Mouse (Mus musculus): ENCODE results near the gene Med12l. TPM values are rescaled to one million over a fixed set of nuclear protein-coding genes. Genes with fewer than 3 reads are reported as not detected.

Gene Med12l
- polyA plus RNA-seq, 1 experiment from 2014 or later: 2.3 TPM

DNA sequence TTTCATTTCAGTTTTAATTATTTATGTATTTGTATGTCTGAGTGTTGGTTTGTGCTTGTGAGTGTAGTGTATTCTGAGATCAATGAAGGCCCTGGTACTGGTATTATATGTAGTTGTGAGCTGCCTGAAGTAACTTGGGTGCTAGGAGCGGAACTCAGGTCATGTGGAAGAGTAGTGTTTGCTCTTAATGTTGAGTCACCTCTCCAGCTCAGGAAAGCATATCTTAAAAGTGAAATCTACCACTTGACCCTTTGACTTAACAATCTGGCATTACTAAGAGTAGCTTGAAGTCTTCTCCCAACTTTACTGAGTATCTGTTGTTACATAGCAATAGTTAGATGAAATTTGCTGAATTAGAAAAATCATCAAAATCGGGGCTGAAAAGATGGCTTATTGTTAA, 299.9 kb downstream of the Med12l start:
- Histone ChIP-seq H3K4me2 (ENCODE audit: low read depth, low read length) (no peak overlapping the region), H3K4me1 (ENCODE audit: control insufficient read depth, insufficient read depth, low read length) (no peaks in the 10 kb centered on the region), H3K9ac (ENCODE audit: low read length) (no peak overlapping the region), H3K27me3 (ENCODE audit: control insufficient read depth, insufficient read depth, low read length) (no peaks in the 10 kb centered on the region), H3K4me3 (ENCODE audit: low read length) (no peak overlapping the region), H3K36me3 (ENCODE audit: control insufficient read depth, insufficient read depth) (no peaks in the 10 kb centered on the region), H3K27ac (ENCODE audit: low read length) (no peak overlapping the region), H3K9me3 (replicated peaks; ENCODE audit: control insufficient read depth, low read length) (no peaks in the 10 kb centered on the region)
- WGBS: 92% methylated on average over 2 of the region's 2 CpGs
- ATAC-seq (replicated peaks; ENCODE audit: extremely low read depth, insufficient read depth, low FRiP score): no peak

- no peaks in the 10 kb centered on the region for H3K4me1 ChIP-seq (ENCODE audit: control insufficient read depth, insufficient read depth, low read length)
- no peak overlapping the region for H3K4me2 ChIP-seq (ENCODE audit: low read depth, low read length)
- H3K27me3 ChIP-seq (ENCODE audit: control insufficient read depth, insufficient read depth, low read length): no peaks in the 10 kb centered on the region
- H3K4me3 ChIP-seq (ENCODE audit: low read length): no peak overlapping the region
- H3K27ac ChIP-seq (ENCODE audit: low read length): no peak overlapping the region
- ATAC-seq (replicated peaks; ENCODE audit: extremely low read depth, insufficient read depth, low FRiP score): no peak
- no peaks in the 10 kb centered on the region for H3K9me3 ChIP-seq (replicated peaks; ENCODE audit: control insufficient read depth, low read length)
- WGBS: 78% methylated on average over 10 of the region's 10 CpGs
- no peak overlapping the region for H3K9ac ChIP-seq (ENCODE audit: low read length)
- 0 out of 2 replicates have a peak, but pooled peaks cover 2% of the 10 kb centered on the region for H3K36me3 ChIP-seq (ENCODE audit: control insufficient read depth, insufficient read depth)
Measured at GRCm38 (mm10) chr3:59312610-59313009, 307.0 kb downstream of the Med12l start.

DNA sequence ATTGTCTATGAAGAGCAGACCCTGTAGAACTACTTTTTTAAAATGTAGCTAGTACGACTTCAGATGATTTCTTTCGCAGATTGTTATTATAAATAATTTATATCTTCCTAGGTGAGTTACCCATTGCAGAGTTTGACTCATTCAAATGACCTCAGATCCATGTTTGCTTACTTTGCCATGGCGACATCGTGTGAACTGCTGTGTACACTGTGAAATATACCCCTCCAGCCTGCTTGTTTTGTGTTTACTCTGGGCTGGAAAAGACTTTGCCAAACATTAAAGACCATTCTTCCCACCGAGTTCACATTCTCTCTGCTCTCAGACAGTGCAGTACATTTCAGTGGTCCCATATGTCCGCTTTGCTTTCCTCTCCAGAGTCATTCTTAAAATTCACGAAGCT, 310.5 kb downstream of the Med12l start:
- ATAC-seq (replicated peaks; ENCODE audit: extremely low read depth, insufficient read depth, low FRiP score): no peak
- Histone ChIP-seq H3K4me3 (ENCODE audit: low read length) (no peak overlapping the region), H3K4me1 (ENCODE audit: control insufficient read depth, insufficient read depth, low read length) (no peaks in the 10 kb centered on the region), H3K9ac (ENCODE audit: low read length) (no peak overlapping the region), H3K36me3 (ENCODE audit: control insufficient read depth, insufficient read depth) (peaks cover 15% of the 10 kb centered on the region), H3K9me3 (replicated peaks; ENCODE audit: control insufficient read depth, low read length) (no peaks in the 10 kb centered on the region), H3K27ac (ENCODE audit: low read length) (no peak overlapping the region), H3K27me3 (ENCODE audit: control insufficient read depth, insufficient read depth, low read length) (no peaks in the 10 kb centered on the region), H3K4me2 (ENCODE audit: low read depth, low read length) (no peak overlapping the region)
- 86% methylated on average over 7 of the region's 7 CpGs for WGBS

DNA sequence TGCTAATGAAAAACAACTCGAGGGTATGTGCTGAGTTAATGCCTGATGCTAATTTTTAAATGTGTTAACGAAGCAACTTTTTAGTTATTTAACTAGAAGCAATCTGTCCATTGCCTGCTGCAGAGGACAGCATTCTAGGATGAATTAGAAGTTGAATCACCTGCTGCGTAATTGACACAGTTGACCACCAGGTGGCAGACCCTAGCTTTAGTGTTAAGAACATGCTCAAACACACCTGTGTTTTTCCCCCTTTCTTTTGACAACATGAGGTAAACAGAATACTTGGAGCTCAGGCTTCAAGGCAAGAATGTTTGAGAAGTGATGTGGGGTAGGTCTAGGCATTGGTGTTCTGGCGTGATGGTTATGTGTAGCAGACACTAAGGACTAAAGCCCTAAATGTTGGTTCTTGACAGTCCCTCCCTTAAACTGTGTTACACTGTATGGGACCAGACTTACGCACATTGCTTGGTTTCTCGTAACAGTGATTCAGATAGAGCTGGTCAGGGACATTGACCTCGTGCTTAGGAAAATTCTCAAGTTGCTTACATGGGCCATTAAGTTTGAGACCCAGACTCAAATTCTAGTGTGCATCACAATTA, 315.8 kb downstream of the Med12l start:
- Histone ChIP-seq H3K27ac (ENCODE audit: low read length) (no peak overlapping the region), H3K9ac (ENCODE audit: low read length) (no peak overlapping the region), H3K9me3 (replicated peaks; ENCODE audit: control insufficient read depth, low read length) (no peaks in the 10 kb centered on the region), H3K27me3 (ENCODE audit: control insufficient read depth, insufficient read depth, low read length) (no peaks in the 10 kb centered on the region), H3K4me2 (ENCODE audit: low read depth, low read length) (no peak overlapping the region), H3K36me3 (ENCODE audit: control insufficient read depth, insufficient read depth) (peaks cover 13% of the 10 kb centered on the region), H3K4me1 (ENCODE audit: control insufficient read depth, insufficient read depth, low read length) (no peaks in the 10 kb centered on the region), H3K4me3 (ENCODE audit: low read length) (no peak overlapping the region)
- ATAC-seq (replicated peaks; ENCODE audit: extremely low read depth, insufficient read depth, low FRiP score): no peak
- 41% methylated on average over 7 of the region's 7 CpGs for WGBS

DNA sequence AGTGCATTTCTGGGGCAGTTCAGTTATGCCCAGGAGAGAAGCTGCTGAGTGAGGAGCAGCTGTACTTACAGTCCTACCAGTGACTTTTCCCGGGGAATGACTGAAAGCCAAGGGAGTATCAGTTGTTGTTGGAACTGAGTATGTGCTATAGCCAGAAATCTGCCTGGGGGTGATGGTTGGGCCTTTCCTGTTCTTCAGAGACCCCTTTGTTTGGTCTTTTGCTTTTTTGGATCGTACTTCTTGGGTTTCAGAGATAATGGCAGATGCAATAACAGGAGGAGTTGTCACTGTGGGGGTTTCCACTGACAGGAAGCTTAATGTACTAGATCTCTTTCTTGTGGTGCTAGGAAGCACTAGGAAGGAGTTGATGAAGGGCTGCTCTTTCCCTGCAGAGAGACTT, 322.9 kb downstream of the Med12l start:
- Histone ChIP-seq H3K4me3 (ENCODE audit: low read length) (no peak overlapping the region), H3K9ac (ENCODE audit: low read length) (no peak overlapping the region), H3K9me3 (replicated peaks; ENCODE audit: control insufficient read depth, low read length) (no peaks in the 10 kb centered on the region), H3K36me3 (ENCODE audit: control insufficient read depth, insufficient read depth) (peaks cover 9% of the 10 kb centered on the region), H3K27ac (ENCODE audit: low read length) (no peak overlapping the region), H3K4me1 (ENCODE audit: control insufficient read depth, insufficient read depth, low read length) (no peaks in the 10 kb centered on the region), H3K4me2 (ENCODE audit: low read depth, low read length) (no peak overlapping the region), H3K27me3 (ENCODE audit: control insufficient read depth, insufficient read depth, low read length) (no peaks in the 10 kb centered on the region)
- 67% methylated on average over 2 of the region's 2 CpGs for WGBS
- ATAC-seq (replicated peaks; ENCODE audit: extremely low read depth, insufficient read depth, low FRiP score): no peak

- Histone ChIP-seq H3K36me3 (ENCODE audit: control insufficient read depth, insufficient read depth) (no peaks in the 10 kb centered on the region), H3K27ac (ENCODE audit: low read length) (no peak overlapping the region), H3K4me1 (ENCODE audit: control insufficient read depth, insufficient read depth, low read length) (no peaks in the 10 kb centered on the region), H3K4me2 (ENCODE audit: low read depth, low read length) (peak overlapping the region; percentile 9; the same call in 1 of the 2 replicates), H3K4me3 (ENCODE audit: low read length) (no peak overlapping the region), H3K9ac (ENCODE audit: low read length) (no peak overlapping the region), H3K9me3 (replicated peaks; ENCODE audit: control insufficient read depth, low read length) (no peaks in the 10 kb centered on the region), H3K27me3 (ENCODE audit: control insufficient read depth, insufficient read depth, low read length) (no peaks in the 10 kb centered on the region)
- WGBS: 74% methylated on average over 11 of the region's 11 CpGs
- ATAC-seq (replicated peaks; ENCODE audit: extremely low read depth, insufficient read depth, low FRiP score): no peak
Measured at GRCm38 (mm10) chr3:59341647-59342427, 336.2 kb downstream of the Med12l start.

DNA sequence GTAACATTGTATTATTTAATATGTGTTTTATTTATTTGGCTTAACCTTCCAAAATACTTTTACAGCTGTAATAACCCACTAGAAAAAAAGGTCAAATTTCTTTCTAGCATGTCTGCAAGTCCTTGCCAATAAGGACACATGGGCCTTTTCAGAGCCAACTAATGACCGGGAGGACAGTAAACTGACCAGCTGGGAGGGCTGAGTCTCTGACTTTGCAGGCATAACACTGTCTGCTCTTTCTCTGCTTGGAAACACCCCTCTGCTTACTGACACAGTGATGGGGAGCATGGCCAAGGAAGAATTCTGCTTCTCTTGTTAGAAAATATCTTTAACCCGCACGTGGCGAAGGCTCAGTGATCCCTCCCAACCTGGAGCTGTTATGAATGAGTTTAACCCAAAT, 337.4 kb downstream of the Med12l start:
- peak overlapping the region; percentile 79 for H3K4me2 ChIP-seq (ENCODE audit: low read depth, low read length)
- H3K4me1 ChIP-seq (ENCODE audit: control insufficient read depth, insufficient read depth, low read length): no peaks in the 10 kb centered on the region
- no peak overlapping the region for H3K9ac ChIP-seq (ENCODE audit: low read length)
- 55% methylated on average over 4 of the region's 4 CpGs for WGBS
- no peaks in the 10 kb centered on the region for H3K9me3 ChIP-seq (replicated peaks; ENCODE audit: control insufficient read depth, low read length)
- H3K36me3 ChIP-seq (ENCODE audit: control insufficient read depth, insufficient read depth): no peaks in the 10 kb centered on the region
- ATAC-seq (replicated peaks; ENCODE audit: extremely low read depth, insufficient read depth, low FRiP score): no peak
- H3K27ac ChIP-seq (ENCODE audit: low read length): no peak overlapping the region
- H3K4me3 ChIP-seq (ENCODE audit: low read length): peak overlapping the region; percentile 82
- H3K27me3 ChIP-seq (ENCODE audit: control insufficient read depth, insufficient read depth, low read length): no peaks in the 10 kb centered on the region

GRCm38 (mm10) chr3:59344065-59344905, 338.7 kb downstream of the Med12l start, which contains the start of gene Igsf10:
Igsf10 (minus strand) TSS chr3:59344394.
- peak within 1 kb of the TSS; percentile 53; the same call in 1 of the 2 replicates for H3K27ac ChIP-seq (ENCODE audit: low read length)
- no peaks in the 10 kb centered on the region for H3K27me3 ChIP-seq (ENCODE audit: control insufficient read depth, insufficient read depth, low read length)
- H3K36me3 ChIP-seq (ENCODE audit: control insufficient read depth, insufficient read depth): no peaks in the 10 kb centered on the region
- H3K4me2 ChIP-seq (ENCODE audit: low read depth, low read length): peak within 1 kb of the TSS; percentile 79
- peak within 1 kb of the TSS; percentile 82 for H3K4me3 ChIP-seq (ENCODE audit: low read length)
- H3K4me1 ChIP-seq (ENCODE audit: control insufficient read depth, insufficient read depth, low read length): no peaks in the 10 kb centered on the region
- ATAC-seq (replicated peaks; ENCODE audit: extremely low read depth, insufficient read depth, low FRiP score): peak; percentile 75
- H3K9me3 ChIP-seq (replicated peaks; ENCODE audit: control insufficient read depth, low read length): no peaks in the 10 kb centered on the region
- WGBS: 3% methylated on average over 23 of the region's 23 CpGs
- peak within 1 kb of the TSS; percentile 79 for H3K9ac ChIP-seq (ENCODE audit: low read length)

- ATAC-seq (replicated peaks; ENCODE audit: extremely low read depth, insufficient read depth, low FRiP score): no peak
- Histone ChIP-seq H3K9me3 (replicated peaks; ENCODE audit: control insufficient read depth, low read length) (no peaks in the 10 kb centered on the region), H3K9ac (ENCODE audit: low read length) (no peak overlapping the region), H3K4me1 (ENCODE audit: control insufficient read depth, insufficient read depth, low read length) (no peaks in the 10 kb centered on the region), H3K27ac (ENCODE audit: low read length) (no peak overlapping the region), H3K4me3 (ENCODE audit: low read length) (no peak overlapping the region), H3K27me3 (ENCODE audit: control insufficient read depth, insufficient read depth, low read length) (no peaks in the 10 kb centered on the region), H3K4me2 (ENCODE audit: low read depth, low read length) (no peak overlapping the region), H3K36me3 (ENCODE audit: control insufficient read depth, insufficient read depth) (no peaks in the 10 kb centered on the region)
Measured at GRCm38 (mm10) chr3:59351768-59352167, 346.1 kb downstream of the Med12l start.
